Mouse (Mus musculus) frontal cortex, postnatal 25 days (tissue): ENCODE measurements around the gene Mael.

Experiments used
- DNase-seq, 2 experiments: peaks; one replicate each; pipeline ENCODE4 v3.0.0; 2022; ENCODE audit warnings: low spot score in 2 of 2

Gene Mael

GRCm38 (mm10) chr1:166205159-166205558 lies 33.4 kb downstream of the Mael start:
- DNase-seq = no peak

- DNase-seq = no peak
Measured at GRCm38 (mm10) chr1:166204171-166204570, 34.4 kb downstream of the Mael start.

GRCm38 (mm10) chr1:166189821-166190220 lies 48.7 kb downstream of the Mael start:
- no peak for DNase-seq

- DNase-seq = no peak
Measured at GRCm38 (mm10) chr1:166185357-166185756, 53.2 kb downstream of the Mael start.

- DNase-seq = peak in 1 of 2 experiments; percentile 10
Measured at GRCm38 (mm10) chr1:166184391-166185229, 53.9 kb downstream of the Mael start.

GRCm38 (mm10) chr1:166182952-166183627 lies 55.5 kb downstream of the Mael start:
- no peak for DNase-seq

- DNase-seq = no peak
Measured at GRCm38 (mm10) chr1:166181510-166181909, 57.0 kb downstream of the Mael start.

GRCm38 (mm10) chr1:166173621-166174020 lies 64.9 kb downstream of the Mael start:
- DNase-seq = peak in 1 of 2 experiments; percentile 1

GRCm38 (mm10) chr1:166172992-166173391 lies 65.6 kb downstream of the Mael start:
- DNase-seq = peak in 1 of 2 experiments; percentile 2

GRCm38 (mm10) chr1:166170852-166171251 lies 67.7 kb downstream of the Mael start:
- DNase-seq = no peak

GRCm38 (mm10) chr1:166169713-166170112 lies 68.8 kb downstream of the Mael start:
- DNase-seq = no peak

- no peak for DNase-seq
Measured at GRCm38 (mm10) chr1:166168017-166168416, 70.5 kb downstream of the Mael start.

GRCm38 (mm10) chr1:166167405-166167804 lies 71.1 kb downstream of the Mael start:
- no peak for DNase-seq

GRCm38 (mm10) chr1:166165159-166165558 lies 73.4 kb downstream of the Mael start:
- DNase-seq = no peak

GRCm38 (mm10) chr1:166164580-166164979 lies 74.0 kb downstream of the Mael start:
- DNase-seq = no peak

- peak; percentile 65 to 67 for DNase-seq
Measured at GRCm38 (mm10) chr1:166160569-166161445, 77.7 kb downstream of the Mael start.

- DNase-seq = no peak
Measured at GRCm38 (mm10) chr1:166160111-166160510, 78.4 kb downstream of the Mael start.

- no peak for DNase-seq
Measured at GRCm38 (mm10) chr1:166158664-166159063, 79.9 kb downstream of the Mael start.

GRCm38 (mm10) chr1:166157712-166158111 lies 80.8 kb downstream of the Mael start:
- DNase-seq = no peak

- DNase-seq = no peak
Measured at GRCm38 (mm10) chr1:166155113-166155494, 83.4 kb downstream of the Mael start.

GRCm38 (mm10) chr1:166154162-166155112 lies 84.1 kb downstream of the Mael start:
- DNase-seq = peak; percentile 68 to 73
